Mouse (Mus musculus): ENCODE results near the gene Plekha5. TPM values are rescaled to one million over a fixed set of nuclear protein-coding genes. Genes with fewer than 3 reads are reported as not detected.
A peak's percentile ranks its signal among the peaks of the same experiment; 100 is the strongest.
"Not testable (repeated sequence)": the region's sequence is repeated elsewhere in the genome, so short reads cannot be mapped to it uniquely, and the experiment has no call there.

The Plekha5 gene
- total RNA-seq, 2 experiments from 2014 or later, result 84.9 to 89.5 TPM

- intact Hi-C loops (cut with DNase I), result no loop called here
- no peak for DNase-seq (ENCODE audit: low spot score in 2 of 2)
Observed at GRCm38 (mm10) chr6:140514205-140515110, 90.6 kb downstream of the Plekha5 start.

DNA sequence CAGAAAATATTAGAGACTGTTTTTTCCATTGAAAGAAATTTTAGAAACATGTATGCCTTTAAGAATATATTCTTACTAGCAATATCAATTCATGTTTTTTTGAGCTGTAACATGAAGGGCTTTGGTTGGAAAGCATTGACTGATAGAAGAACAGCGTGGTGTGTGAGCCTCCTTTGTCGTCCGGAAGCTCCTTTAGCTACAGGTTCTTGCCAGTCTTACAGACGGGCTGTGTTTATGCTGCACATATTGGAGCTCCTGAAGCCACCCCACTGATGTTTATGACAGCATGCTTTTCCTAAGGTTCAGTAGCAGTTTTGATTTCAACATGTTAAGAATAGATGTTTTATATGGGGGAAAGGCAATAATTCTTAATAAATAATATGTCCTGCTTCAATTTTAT lies 91.7 kb downstream of the Plekha5 start:
- DNase-seq (ENCODE audit: low spot score in 2 of 2), result no peak
- intact Hi-C loops (cut with DNase I), result no loop called here

DNA sequence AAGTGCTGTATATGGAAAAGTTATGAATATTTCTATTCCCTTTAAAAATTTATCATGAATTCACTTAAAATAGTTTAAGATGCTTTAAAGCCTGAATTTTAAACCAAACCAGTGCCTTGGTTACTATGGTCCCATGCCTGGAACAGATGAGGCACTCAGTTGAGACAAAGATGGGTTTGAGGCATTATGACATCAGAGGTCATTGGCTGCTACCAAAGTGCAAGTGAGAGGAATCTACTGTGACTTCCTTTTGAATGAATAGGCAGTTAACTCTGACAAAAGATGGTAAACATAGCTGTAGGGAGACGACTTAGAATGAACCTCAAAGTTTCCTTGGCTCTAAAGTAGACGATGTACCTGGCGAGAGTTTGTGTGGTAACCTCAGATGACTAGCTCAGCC lies 92.3 kb downstream of the Plekha5 start:
- DNase-seq (ENCODE audit: low spot score in 2 of 2), result no peak

DNA sequence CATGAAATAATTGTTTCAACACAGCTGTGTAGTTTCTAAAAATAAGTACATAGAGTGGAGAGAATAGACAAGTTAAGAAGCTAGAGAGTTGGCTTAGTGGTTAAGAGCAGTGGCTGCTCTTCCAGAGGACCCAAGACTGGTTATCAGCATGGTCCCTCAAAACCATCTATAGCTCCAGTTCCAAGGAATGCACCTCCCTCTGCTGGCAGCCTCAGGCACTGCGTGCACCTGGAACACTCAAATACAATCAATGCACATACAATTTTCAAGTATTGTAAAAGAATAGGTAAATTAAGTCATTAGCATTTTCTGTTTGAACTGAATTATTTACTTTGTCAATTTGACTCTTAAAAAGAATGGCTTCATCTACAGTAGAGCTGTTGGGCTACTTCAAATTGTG lies 93.3 kb downstream of the Plekha5 start:
- intact Hi-C loops (cut with DNase I), result no loop called here
- no peak for DNase-seq (ENCODE audit: low spot score in 2 of 2)

More for the DNA sequence above, 92.3 kb downstream of the Plekha5 start:
- intact Hi-C loops (cut with DNase I), result no loop called here

DNA sequence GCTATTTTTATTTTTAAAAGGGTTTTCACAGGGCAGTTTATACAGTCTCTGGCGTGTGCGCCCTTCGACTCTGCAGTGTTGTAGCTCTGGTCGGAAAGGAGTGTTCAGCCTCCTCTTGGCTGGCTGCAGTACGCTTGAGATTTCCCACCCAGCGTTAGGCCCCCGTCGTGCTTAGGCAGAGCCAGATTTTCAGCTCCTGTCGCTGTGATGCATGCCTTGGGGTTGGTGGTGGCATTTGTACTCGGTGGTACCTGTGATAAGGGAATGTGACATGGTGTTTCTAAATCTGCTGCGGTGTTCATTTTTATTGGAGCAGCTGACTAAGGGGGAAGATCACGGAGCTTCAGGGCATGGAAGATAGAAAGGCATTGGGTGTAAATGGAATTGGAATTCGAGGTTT lies 95.2 kb downstream of the Plekha5 start:
- DNase-seq (ENCODE audit: low spot score in 2 of 2), result peak in 1 of 2 experiments; percentile 18
- intact Hi-C loops (cut with DNase I), result no loop called here

- DNase-seq (ENCODE audit: low spot score in 2 of 2), result no peak
- intact Hi-C loops (cut with DNase I), result no loop called here
Observed at GRCm38 (mm10) chr6:140519488-140520159, 95.8 kb downstream of the Plekha5 start.

DNA sequence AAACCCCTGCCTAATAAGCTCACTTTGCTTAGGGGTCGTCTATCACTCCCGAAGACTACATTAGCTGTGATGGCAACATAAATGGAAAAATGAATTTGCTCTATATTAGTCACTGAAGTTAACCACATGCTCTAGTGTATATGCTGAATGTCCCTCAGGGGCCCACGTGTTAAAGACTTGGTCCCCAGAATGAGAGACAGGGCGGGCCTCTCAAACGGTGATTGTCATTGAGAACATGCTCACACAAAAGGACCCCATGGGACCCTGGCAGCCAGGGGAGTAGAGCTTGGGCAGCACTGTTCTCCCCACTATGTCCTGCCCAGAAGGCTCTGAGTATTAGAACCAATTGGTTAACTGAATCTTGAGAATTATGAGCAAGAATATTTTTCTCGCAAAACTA lies 97.1 kb downstream of the Plekha5 start:
- intact Hi-C loops (cut with DNase I), result no loop called here
- no peak for DNase-seq (ENCODE audit: low spot score in 2 of 2)

- intact Hi-C loops (cut with DNase I), result no loop called here
- no peak for DNase-seq (ENCODE audit: low spot score in 2 of 2)
Observed at GRCm38 (mm10) chr6:140521832-140522231, 98.0 kb downstream of the Plekha5 start.

- intact Hi-C loops (cut with DNase I), result no loop called here
- DNase-seq (ENCODE audit: low spot score in 2 of 2), result no peak
Observed at GRCm38 (mm10) chr6:140523600-140523999, 99.7 kb downstream of the Plekha5 start.

DNA sequence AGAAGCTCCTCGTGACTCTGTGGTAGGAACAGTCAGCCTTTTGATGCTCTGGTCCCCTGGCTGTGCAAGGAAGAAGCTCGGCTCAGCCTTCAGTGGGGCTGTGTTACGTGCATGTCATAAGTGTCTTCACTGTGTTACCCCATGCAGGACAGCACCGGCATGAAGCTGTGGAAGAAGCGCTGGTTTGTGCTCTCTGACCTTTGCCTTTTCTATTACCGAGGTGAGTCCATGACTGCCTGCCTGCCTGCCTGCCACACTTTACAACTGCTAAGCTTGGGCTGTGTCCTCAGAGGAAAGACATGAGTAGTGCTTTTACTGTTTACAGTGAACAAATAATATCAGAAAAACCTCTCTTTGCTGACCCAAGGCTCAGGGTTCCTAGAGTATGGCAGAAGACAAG lies 104.6 kb downstream of the Plekha5 start:
- intact Hi-C loops (cut with DNase I), result no loop called here
- DNase-seq (ENCODE audit: low spot score in 2 of 2), result no peak

GRCm38 (mm10) chr6:140532858-140533257 lies 109.0 kb downstream of the Plekha5 start:
- intact Hi-C loops (cut with DNase I); DNase-seq (ENCODE audit: low spot score in 2 of 2): not testable (repeated sequence)

GRCm38 (mm10) chr6:140533606-140534005 lies 109.8 kb downstream of the Plekha5 start:
- DNase-seq (ENCODE audit: low spot score in 2 of 2), result no peak
- intact Hi-C loops (cut with DNase I), result no loop called here

- intact Hi-C loops (cut with DNase I), result no loop called here
- DNase-seq (ENCODE audit: low spot score in 2 of 2), result no peak
Observed at GRCm38 (mm10) chr6:140535504-140535903, 111.7 kb downstream of the Plekha5 start.

- DNase-seq (ENCODE audit: low spot score in 2 of 2), result no peak
- intact Hi-C loops (cut with DNase I), result no loop called here
Observed at GRCm38 (mm10) chr6:140541919-140542318, 118.1 kb downstream of the Plekha5 start.

- DNase-seq (ENCODE audit: low spot score in 2 of 2), result no peak
- intact Hi-C loops (cut with DNase I), result no loop called here
Observed at GRCm38 (mm10) chr6:140543005-140543794, 119.3 kb downstream of the Plekha5 start.

- no peak for DNase-seq (ENCODE audit: low spot score in 2 of 2)
- intact Hi-C loops (cut with DNase I), result no loop called here
Observed at GRCm38 (mm10) chr6:140546095-140546494, 122.2 kb downstream of the Plekha5 start.

DNA sequence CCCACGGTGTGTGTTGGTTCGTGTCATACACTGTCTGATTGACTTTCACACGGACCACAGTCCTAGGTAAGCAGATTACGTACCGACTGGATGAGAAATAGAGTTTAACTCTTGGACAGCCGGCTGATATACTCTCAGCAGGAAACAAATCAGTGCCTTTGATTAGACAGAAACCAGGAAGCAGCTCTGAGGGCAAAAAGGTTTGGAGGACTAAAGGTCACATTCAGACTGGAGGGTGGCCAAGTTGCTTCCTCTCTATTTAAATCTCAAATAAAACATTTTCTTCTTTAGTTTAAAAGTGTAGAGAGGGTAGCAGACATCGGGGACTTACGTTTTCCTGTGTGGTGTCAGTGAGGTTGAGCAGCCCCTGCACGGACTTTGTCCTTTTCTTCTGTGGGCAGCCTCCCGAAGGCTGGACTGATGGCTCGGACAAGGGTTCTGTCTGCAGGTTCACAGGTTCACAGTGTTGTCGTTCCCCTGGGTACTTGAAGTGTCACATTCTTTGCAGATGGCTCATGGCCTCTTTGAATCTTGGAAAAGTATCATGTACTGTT lies 122.9 kb downstream of the Plekha5 start:
- no peak for DNase-seq (ENCODE audit: low spot score in 2 of 2)
- intact Hi-C loops (cut with DNase I), result no loop called here

GRCm38 (mm10) chr6:140547203-140547944 lies 123.5 kb downstream of the Plekha5 start:
- intact Hi-C loops (cut with DNase I), result no loop called here
- DNase-seq (ENCODE audit: low spot score in 2 of 2), result no peak

Data from left cerebral cortex, postnatal 14 days (tissue).